Comparison of ENCODE assay signal across 8 mouse cellular contexts in the genomic region with DNA sequence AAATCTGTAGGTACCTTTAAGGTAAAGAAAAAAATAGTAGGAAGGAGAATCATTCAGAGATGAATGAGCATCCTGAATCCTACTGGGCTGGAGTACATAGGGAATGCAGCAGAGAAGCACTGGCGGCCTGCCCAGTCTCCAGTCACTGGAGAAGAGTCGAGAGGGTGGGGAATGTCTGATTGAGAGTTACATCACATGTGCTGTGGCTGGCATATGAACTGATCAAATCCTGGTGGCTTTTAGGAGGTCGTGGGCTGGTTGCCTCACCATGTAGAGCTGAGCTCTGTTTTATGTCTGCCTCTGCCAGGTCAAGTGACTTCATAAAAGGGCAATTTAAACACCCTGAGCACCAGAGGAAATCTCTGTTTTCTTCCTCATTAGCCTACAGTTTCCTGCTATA.
DNase-seq lines count a peak whose midpoint lies in the region; ATAC-seq and TF ChIP-seq lines count a peak whose summit lies in the region.

No protein-coding gene starts in this region.

- 38% methylated on average over 3 of the region's 3 CpGs for WGBS in hindbrain, postnatal 0 days
- 71% methylated on average over 3 of the region's 3 CpGs for WGBS in hindbrain, embryonic 11.5 days

- H3K27ac ChIP-seq in hindbrain, postnatal 0 days: no peak overlapping the region
- H3K27ac ChIP-seq in hindbrain, embryonic 11.5 days (ENCODE audit: low read depth, low read length): no peak overlapping the region

- no peak overlapping the region for H3K4me3 ChIP-seq in hindbrain, postnatal 0 days (ENCODE audit: low read length)
- H3K4me3 ChIP-seq in hindbrain, embryonic 11.5 days (ENCODE audit: low read depth, low read length): no peak overlapping the region

- no peak for TF ChIP-seq CTCF in hindbrain, postnatal 0 days (IDR thresholded peaks at IDR 0.05; ENCODE audit: low read depth)

- ATAC-seq in hindbrain, postnatal 0 days: peak; percentile 66; the same call in 1 of the 2 replicates
- no peak for ATAC-seq in hindbrain, embryonic 11.5 days (ENCODE audit: low FRiP score)

- no peaks in the 10 kb centered on the region for H3K4me1 ChIP-seq in hindbrain, postnatal 0 days (ENCODE audit: insufficient read depth, low read length)
- H3K4me1 ChIP-seq in hindbrain, embryonic 11.5 days (replicated peaks; ENCODE audit: control insufficient read depth, insufficient read depth, low read length): no peaks in the 10 kb centered on the region

- no peaks in the 10 kb centered on the region for H3K27me3 ChIP-seq in hindbrain, postnatal 0 days (ENCODE audit: insufficient read depth, low read length)
- H3K27me3 ChIP-seq in hindbrain, embryonic 11.5 days (ENCODE audit: control insufficient read depth, insufficient read depth, low read length): no peaks in the 10 kb centered on the region

- peak; percentile 79 for DNase-seq in hindbrain, postnatal 0 days (ENCODE audit: low spot score)
- DNase-seq in hindbrain, embryonic 11.5 days (ENCODE audit: low spot score): no peak
- DNase-seq in urinary bladder, postnatal 4 days (ENCODE audit: low spot score in 2 of 2): peak; percentile 19 to 62
- DNase-seq in urinary bladder, adult 2 months (ENCODE audit: low spot score): no peak
- DNase-seq in gastrocnemius, postnatal 10 days: peak; percentile 75
- peak; percentile 42 for DNase-seq in lung, postnatal 14 days
- no peak for DNase-seq in yolk sac, embryonic 10.5 days (ENCODE audit: low spot score)
- no peak for DNase-seq in thymus, postnatal 25 days

- H3K9ac ChIP-seq in hindbrain, postnatal 0 days (replicated peaks; ENCODE audit: low read length): no peak overlapping the region
- H3K9ac ChIP-seq in hindbrain, embryonic 11.5 days (ENCODE audit: low read depth, low read length): no peak overlapping the region

- no peak overlapping the region for H3K4me2 ChIP-seq in hindbrain, postnatal 0 days (ENCODE audit: low read depth, low read length)
- no peak overlapping the region for H3K4me2 ChIP-seq in hindbrain, embryonic 11.5 days (replicated peaks; ENCODE audit: low read depth, low read length)

- no peaks in the 10 kb centered on the region for H3K9me3 ChIP-seq in hindbrain, postnatal 0 days (ENCODE audit: low read length)
- H3K9me3 ChIP-seq in hindbrain, embryonic 11.5 days (ENCODE audit: control insufficient read depth, low read length): no peaks in the 10 kb centered on the region

- no peaks in the 10 kb centered on the region for H3K36me3 ChIP-seq in hindbrain, postnatal 0 days (ENCODE audit: insufficient read depth, low read length)
- H3K36me3 ChIP-seq in hindbrain, embryonic 11.5 days (ENCODE audit: control insufficient read depth, insufficient read depth, low read length): no peaks in the 10 kb centered on the region

Comparison
In these comparisons a context has a peak if more than half of its experiments do, and no peak if none do; other contexts are left out.
1. DNase-seq: peak in hindbrain, postnatal 0 days (single experiment), urinary bladder, postnatal 4 days (2 of 2), gastrocnemius, postnatal 10 days (single experiment) and lung, postnatal 14 days (single experiment); none in hindbrain, embryonic 11.5 days (single experiment), urinary bladder, adult 2 months (single experiment), yolk sac, embryonic 10.5 days (single experiment) and thymus, postnatal 25 days (single experiment).